Mouse (Mus musculus) embryonic stem cell, embryonic (primary cell): ENCODE results near the gene Atp2b2.

Source experiments
- CTCF ChIA-PET, 4 experiments: fragments of 300-600 bp in 2 of 4; fragments of 350-600 bp in 2 of 4; sonication (Branson Sonifier 250); formaldehyde crosslinking; loops; one replicate each; lab custom pipeline; 2022; ENCODE audit warnings: inconsistent platforms in 2 of 4; lab: Charles Lee
- POLR2A ChIA-PET, 4 experiments: fragments of 300-600 bp in 2 of 4; fragments of 350-600 bp in 2 of 4; sonication (Branson Sonifier 250); formaldehyde crosslinking; loops; one replicate each; lab custom pipeline; 2022; ENCODE audit warnings: antibody characterized with exemption in 4 of 4, inconsistent platforms in 1 of 4; lab: Charles Lee

Atp2b2 gene

GRCm38 (mm10) chr6:114042332-114042731 lies at the start of gene Atp2b2:
Gene Atp2b2 (minus strand): TSS chr6:114042613.
- CTCF ChIA-PET = interaction anchor here in 3 of 4 experiments (0.6 to 2.9 kb wide), 3 partner anchors 29 to 220 kb away, joined by 3 to 14 read pairs (median 4); no protein-coding TSS in a partner anchor
- POLR2A ChIA-PET = interaction anchor here in 1 of 4 experiments (0.6 to 1.0 kb wide), 2 partner anchors 15 to 374 kb away, joined by 3 to 5 read pairs; no protein-coding TSS in a partner anchor

GRCm38 (mm10) chr6:114089626-114090025 lies 47.2 kb upstream of the Atp2b2 start:
- ChIA-PET POLR2A (no interaction called here), CTCF (interaction anchor here (0.5 to 5.4 kb wide), 25 partner anchors 9 to 608 kb away, joined by 3 to 47 read pairs (median 4); no protein-coding TSS in a partner anchor)

GRCm38 (mm10) chr6:114087106-114087505 lies 44.7 kb upstream of the Atp2b2 start:
- ChIA-PET CTCF (interaction anchor here (0.6 to 5.4 kb wide), 7 partner anchors 16 to 270 kb away, joined by 3 to 47 read pairs (median 3); no protein-coding TSS in a partner anchor), POLR2A (no interaction called here)

- ChIA-PET POLR2A (no interaction called here), CTCF (interaction anchor here in 2 of 4 experiments (0.7 to 1.0 kb wide), 2 partner anchors 256 to 317 kb away, joined by 3 read pairs; no protein-coding TSS in a partner anchor)
Measured at GRCm38 (mm10) chr6:114078556-114078955, 36.1 kb upstream of the Atp2b2 start.

GRCm38 (mm10) chr6:114076560-114076959 lies 34.1 kb upstream of the Atp2b2 start:
- ChIA-PET POLR2A (no interaction called here), CTCF (no interaction called here)

- ChIA-PET POLR2A (no interaction called here), CTCF (no interaction called here)
Measured at GRCm38 (mm10) chr6:114076061-114076460, 33.6 kb upstream of the Atp2b2 start.

- ChIA-PET POLR2A (no interaction called here), CTCF (interaction anchor here in 1 of 4 experiments (0.9 kb wide), 1 partner anchor 314 kb away, joined by 5 read pairs; no protein-coding TSS in a partner anchor)
Measured at GRCm38 (mm10) chr6:114074929-114075328, 32.5 kb upstream of the Atp2b2 start.

- ChIA-PET POLR2A (no interaction called here), CTCF (interaction anchor here in 2 of 4 experiments (0.9 to 1.3 kb wide), 2 partner anchors 252 to 313 kb away, joined by 3 to 5 read pairs; no protein-coding TSS in a partner anchor)
Measured at GRCm38 (mm10) chr6:114074256-114074655, 31.8 kb upstream of the Atp2b2 start.

GRCm38 (mm10) chr6:114071564-114071963 lies 29.2 kb upstream of the Atp2b2 start:
- POLR2A ChIA-PET = interaction anchor here in 2 of 4 experiments (1.0 to 1.3 kb wide), 2 partner anchors 31 to 249 kb away, joined by 3 to 4 read pairs; no protein-coding TSS in a partner anchor
- CTCF ChIA-PET = interaction anchor here (0.5 to 3.3 kb wide), 18 partner anchors 9 to 572 kb away, joined by 3 to 15 read pairs (median 4); partner anchors contain the start of genes Atg7 (in 1 of the 4) and Irak2 (in 1 of the 4)

- CTCF ChIA-PET = interaction anchor here in 1 of 4 experiments (0.6 kb wide), 2 partner anchors 241 to 1350 kb away, joined by 3 read pairs; no protein-coding TSS in a partner anchor
- POLR2A ChIA-PET = no interaction called here
Measured at GRCm38 (mm10) chr6:114063100-114063499, 20.7 kb upstream of the Atp2b2 start.

GRCm38 (mm10) chr6:114062688-114063087 lies 20.3 kb upstream of the Atp2b2 start:
- POLR2A ChIA-PET = no interaction called here
- CTCF ChIA-PET = interaction anchor here in 2 of 4 experiments (0.6 kb wide), 3 partner anchors 97 to 1350 kb away, joined by 3 to 4 read pairs (median 3); no protein-coding TSS in a partner anchor

- ChIA-PET CTCF (no interaction called here), POLR2A (no interaction called here)
Measured at GRCm38 (mm10) chr6:114059206-114059605, 16.8 kb upstream of the Atp2b2 start.

- ChIA-PET POLR2A (interaction anchor here in 1 of 4 experiments (0.5 kb wide), 1 partner anchor 49 kb away, joined by 3 read pairs; no protein-coding TSS in a partner anchor), CTCF (no interaction called here)
Measured at GRCm38 (mm10) chr6:114058030-114058808, 15.8 kb upstream of the Atp2b2 start.

- ChIA-PET POLR2A (no interaction called here), CTCF (no interaction called here)
Measured at GRCm38 (mm10) chr6:114055311-114055710, 12.9 kb upstream of the Atp2b2 start.

- POLR2A ChIA-PET = no interaction called here
- CTCF ChIA-PET = interaction anchor here in 1 of 4 experiments (0.6 kb wide), 1 partner anchor 519 kb away, joined by 5 read pairs; no protein-coding TSS in a partner anchor
Measured at GRCm38 (mm10) chr6:114044962-114045361, 2.5 kb upstream of the Atp2b2 start.

- POLR2A ChIA-PET = interaction anchor here in 1 of 4 experiments (0.6 to 1.0 kb wide), 2 partner anchors 15 to 375 kb away, joined by 3 to 5 read pairs; no protein-coding TSS in a partner anchor
- CTCF ChIA-PET = interaction anchor here in 1 of 4 experiments (2.9 kb wide), 1 partner anchor 220 kb away, joined by 14 read pairs; no protein-coding TSS in a partner anchor
Measured at GRCm38 (mm10) chr6:114042836-114043235, 423 bp upstream of the Atp2b2 start.

GRCm38 (mm10) chr6:114041911-114042284 lies 515 bp downstream of the Atp2b2 start:
- ChIA-PET POLR2A (interaction anchor here in 2 of 4 experiments (0.6 to 1.0 kb wide), 2 partner anchors 14 to 22 kb away, joined by 3 read pairs; no protein-coding TSS in a partner anchor), CTCF (interaction anchor here (0.6 to 2.9 kb wide), 8 partner anchors 30 to 1226 kb away, joined by 3 to 14 read pairs (median 4); no protein-coding TSS in a partner anchor)

GRCm38 (mm10) chr6:114041097-114041910 lies 1.1 kb downstream of the Atp2b2 start:
- ChIA-PET CTCF (interaction anchor here (0.6 to 2.9 kb wide), 8 partner anchors 30 to 1226 kb away, joined by 3 to 14 read pairs (median 4); no protein-coding TSS in a partner anchor), POLR2A (interaction anchor here in 2 of 4 experiments (0.5 to 0.8 kb wide), 3 partner anchors 21 to 1019 kb away, joined by 3 to 8 read pairs (median 4); no protein-coding TSS in a partner anchor)
